16 mouse cellular contexts compared by ENCODE assay signal in the genomic region with DNA sequence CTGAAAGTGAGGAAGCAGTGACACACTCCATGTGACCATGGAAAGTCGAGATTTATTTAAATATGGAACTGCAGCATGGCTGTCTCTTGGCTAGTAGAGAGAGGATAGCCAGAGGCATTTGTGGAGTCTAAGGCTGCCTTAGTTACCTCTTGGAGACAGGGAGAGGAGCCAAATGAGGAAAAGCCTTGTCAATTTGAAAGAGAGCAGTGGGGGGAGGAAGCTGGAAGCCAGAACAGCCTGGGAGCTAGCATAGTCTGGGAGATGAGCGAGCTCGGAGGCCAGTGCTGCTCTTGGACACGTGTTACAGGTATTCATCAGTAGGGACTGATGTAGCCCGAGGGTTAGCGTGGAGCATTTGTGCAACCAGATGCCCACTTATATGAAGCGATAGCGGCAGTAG. TPM values are rescaled to one million over a fixed set of nuclear protein-coding genes. Genes with fewer than 3 reads are reported as not detected.
DNase-seq lines count a peak whose midpoint lies in the region; ATAC-seq lines count a peak whose summit lies in the region.
"Had no signal": no experiment of that assay in that cellular context is flagged by ENCODE, and none has a peak within 500 bp of the region (broad histone marks: within the 10 kb centered on the region; RNA-seq: fewer than 3 reads in every experiment).

No protein-coding gene starts in this region.

- 0 out of 2 replicates have a peak, but pooled peaks have one; percentile 36 for ATAC-seq in cerebellum, adult (ENCODE audit: insufficient number of reproducible peaks, low FRiP score, low TSS enrichment)
- ATAC-seq: liver, embryonic 12.5 days had no signal

- no peak for DNase-seq in cerebellum, adult 11 months
- DNase-seq in layer of hippocampus, postnatal 10 days (ENCODE audit: low spot score in 2 of 2), result peak; percentile 29 to 34
- no peak for DNase-seq in layer of hippocampus, adult 18-20 months (ENCODE audit: low spot score in 2 of 2)
- peak; percentile 40 for DNase-seq in right cerebral cortex, postnatal 14 days
- DNase-seq in right cerebral cortex, postnatal 36 days (ENCODE audit: low spot score in 2 of 2), result no peak
- DNase-seq in lung, postnatal 4 days, result no peak
- no peak for DNase-seq in layer of hippocampus, adult 9-11 months
- DNase-seq: cerebellum, adult 9-10 months; gastrocnemius, postnatal 10 days; heart, postnatal 36 days; kidney, adult 2 months; thymus, postnatal 25 days had no signal

RNA-seq across cellular contexts. Expression of a gene that starts 46.2 kb away (rescaled TPM):
- under 1 TPM; 0.23 to 0.29 TPM for total RNA-seq in layer of hippocampus, postnatal 10 days (2021)
- total RNA-seq in layer of hippocampus, adult 18-20 months (2021), result under 1 TPM; 0.48 to 0.57 TPM
- total RNA-seq: CH12.LX; gastrocnemius, postnatal 10 days; heart, adult 8-10 months; heart, postnatal 36 days had no signal

Comparison
In these comparisons a context has a peak if more than half of its experiments do, and no peak if none do; other contexts are left out.
1. DNase-seq: peak in layer of hippocampus, postnatal 10 days (2 of 2) and right cerebral cortex, postnatal 14 days (single experiment); none in cerebellum, adult 11 months (single experiment), layer of hippocampus, adult 18-20 months (0 of 2), right cerebral cortex, postnatal 36 days (0 of 2), lung, postnatal 4 days (0 of 2) and layer of hippocampus, adult 9-11 months (single experiment).